Mouse (Mus musculus) stomach, postnatal 0 days (tissue): Measurements from ENCODE around the gene Ndufs5.

ENCODE experiments used
- CTCF ChIP-seq: IDR thresholded peaks from 2 replicates; pipeline ENCODE4 v1.5.1; 2016; ENCODE audit warnings: antibody characterized with exemption, low read depth, mild to moderate bottlenecking, moderate library complexity
- EP300 ChIP-seq: optimal IDR thresholded peaks from 2 replicates; pipeline ENCODE3; 2016; ENCODE audit warnings: antibody characterized with exemption

DNA sequence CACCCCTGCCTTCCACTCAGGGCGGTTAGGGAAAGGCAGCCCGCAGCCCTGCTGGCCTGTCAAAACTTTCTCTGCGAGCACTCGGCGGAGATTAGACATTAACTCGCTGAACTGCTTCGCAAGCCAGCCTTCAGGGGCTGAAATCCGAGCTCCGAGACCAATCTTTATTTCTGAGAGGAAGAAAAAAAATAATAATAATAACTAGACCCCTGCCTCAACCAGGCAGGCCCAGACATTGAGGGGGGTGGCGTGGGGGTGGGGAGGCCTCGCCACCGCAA lies 54.4 kb downstream of the Ndufs5 start:
- TF ChIP-seq CTCF (0 out of 2 replicates have a peak, but pooled peaks have one; percentile 4), EP300 (no peak)
